Mouse (Mus musculus): ENCODE results near the gene P2rx6.
"Not testable (repeated sequence)": the region's sequence is repeated elsewhere in the genome, so short reads cannot be mapped to it uniquely, and the experiment has no call there.

Gene P2rx6

GRCm38 (mm10) chr16:17561751-17562208 lies at the start of gene P2rx6:
TSS of gene P2rx6 (plus strand) at chr16:17561885.
- no peak for DNase-seq (ENCODE audit: low spot score in 2 of 2)

GRCm38 (mm10) chr16:17518910-17519309 lies 42.8 kb upstream of the P2rx6 start:
- no peak for DNase-seq (ENCODE audit: low spot score in 2 of 2)

- DNase-seq (ENCODE audit: low spot score in 2 of 2) = no peak
These were observed 37.5 kb upstream of the P2rx6 start for GRCm38 (mm10) chr16:17524156-17524555.

- no peak for DNase-seq (ENCODE audit: low spot score in 2 of 2)
These were observed 36.2 kb upstream of the P2rx6 start for GRCm38 (mm10) chr16:17525524-17525923.

GRCm38 (mm10) chr16:17526223-17526622 lies 35.5 kb upstream of the P2rx6 start:
- no peak for DNase-seq (ENCODE audit: low spot score in 2 of 2)

GRCm38 (mm10) chr16:17527606-17528005 lies 34.1 kb upstream of the P2rx6 start:
- no peak for DNase-seq (ENCODE audit: low spot score in 2 of 2)

GRCm38 (mm10) chr16:17528276-17528675 lies 33.4 kb upstream of the P2rx6 start:
- DNase-seq (ENCODE audit: low spot score in 2 of 2) = no peak

- DNase-seq (ENCODE audit: low spot score in 2 of 2) = no peak
These were observed 31.6 kb upstream of the P2rx6 start for GRCm38 (mm10) chr16:17529981-17530586.

- DNase-seq (ENCODE audit: low spot score in 2 of 2) = peak; percentile 96
These were observed 30.9 kb upstream of the P2rx6 start, which contains the start of gene Thap7 for GRCm38 (mm10) chr16:17530640-17531288. TSS of gene Thap7 (minus strand) at chr16:17531136.

GRCm38 (mm10) chr16:17532271-17532670 lies 29.4 kb upstream of the P2rx6 start:
- no peak for DNase-seq (ENCODE audit: low spot score in 2 of 2)

GRCm38 (mm10) chr16:17532676-17533329 lies 28.9 kb upstream of the P2rx6 start:
- DNase-seq (ENCODE audit: low spot score in 2 of 2) = no peak

GRCm38 (mm10) chr16:17536584-17536983 lies 25.1 kb upstream of the P2rx6 start:
- DNase-seq (ENCODE audit: low spot score in 2 of 2) = no peak

GRCm38 (mm10) chr16:17542632-17543031 lies 19.1 kb upstream of the P2rx6 start:
- no peak for DNase-seq (ENCODE audit: low spot score in 2 of 2)

GRCm38 (mm10) chr16:17552837-17553236 lies 8.8 kb upstream of the P2rx6 start:
- no peak for DNase-seq (ENCODE audit: low spot score in 2 of 2)

- DNase-seq (ENCODE audit: low spot score in 2 of 2) = no peak
These were observed 7.6 kb upstream of the P2rx6 start for GRCm38 (mm10) chr16:17553910-17554685.

GRCm38 (mm10) chr16:17554702-17555101 lies 7.0 kb upstream of the P2rx6 start:
- DNase-seq (ENCODE audit: low spot score in 2 of 2) = not testable (repeated sequence)

- DNase-seq (ENCODE audit: low spot score in 2 of 2) = no peak
These were observed 5.5 kb upstream of the P2rx6 start for GRCm38 (mm10) chr16:17556180-17556579.

GRCm38 (mm10) chr16:17556907-17557306 lies 4.8 kb upstream of the P2rx6 start:
- DNase-seq (ENCODE audit: low spot score in 2 of 2) = peak in 1 of 2 experiments; percentile 46

GRCm38 (mm10) chr16:17557947-17558480 lies 3.7 kb upstream of the P2rx6 start:
- peak; percentile 81 to 83 for DNase-seq (ENCODE audit: low spot score in 2 of 2)

- DNase-seq (ENCODE audit: low spot score in 2 of 2) = no peak
These were observed 2.9 kb upstream of the P2rx6 start for GRCm38 (mm10) chr16:17558811-17559210.

GRCm38 (mm10) chr16:17559396-17560027 lies 2.2 kb upstream of the P2rx6 start:
- DNase-seq (ENCODE audit: low spot score in 2 of 2) = no peak

Data from right cerebral cortex, adult 2 months (tissue).